Mouse (Mus musculus) Patski (cell line): ENCODE results near the gene 2310034G01Rik. TPM values are rescaled to one million over a fixed set of nuclear protein-coding genes. Genes with fewer than 3 reads are reported as not detected.
A peak's percentile ranks its signal among the peaks of the same experiment; 100 is the strongest.

Source experiments
- ATAC-seq: fragments of 100-300 bp; one replicate; pipeline ENCODE4 v1.8.0; 2021
- CTCF ChIA-PET: fragments of 350-600 bp; sonication (Branson Sonifier 250); formaldehyde crosslinking; loops from one replicate; lab custom pipeline; 2022; ENCODE audit warnings: inconsistent platforms; lab: Charles Lee
- POLR2A ChIA-PET: fragments of 350-600 bp; sonication (Branson Sonifier 250); formaldehyde crosslinking; loops from one replicate; lab custom pipeline; 2022; ENCODE audit warnings: antibody characterized with exemption, inconsistent platforms; lab: Charles Lee
- DNase-seq: peaks from one replicate; pipeline ENCODE4 v3.0.0-alpha.2; 2011; ENCODE audit warnings: low read depth, low spot score
- H3K27me3 ChIP-seq: fragments of 371-371 bp; one replicate; pipeline ENCODE4 v1.5.1; 2021
- CTCF ChIP-seq: fragments of 100-300 bp; IDR thresholded peaks from one replicate; pipeline ENCODE4 v1.5.1; 2021
- in situ Hi-C: fragments of 300-500 bp; cut with MboI; formaldehyde crosslinking; loops from 3 replicates; pipeline ENCODE4 v1.11.1; 2018; ENCODE audit warnings: low pct_unique_long_range_greater_than_20kb, mixed read lengths
- polyA plus RNA-seq: library from polyadenylated mRNA; unstranded; gene quantifications from one replicate; pipeline ENCODE4 v1.2.3, GENCODE M21; 2021

Gene 2310034G01Rik
- polyA plus RNA-seq, 1 experiment from 2014 or later = 0.42 TPM

DNA sequence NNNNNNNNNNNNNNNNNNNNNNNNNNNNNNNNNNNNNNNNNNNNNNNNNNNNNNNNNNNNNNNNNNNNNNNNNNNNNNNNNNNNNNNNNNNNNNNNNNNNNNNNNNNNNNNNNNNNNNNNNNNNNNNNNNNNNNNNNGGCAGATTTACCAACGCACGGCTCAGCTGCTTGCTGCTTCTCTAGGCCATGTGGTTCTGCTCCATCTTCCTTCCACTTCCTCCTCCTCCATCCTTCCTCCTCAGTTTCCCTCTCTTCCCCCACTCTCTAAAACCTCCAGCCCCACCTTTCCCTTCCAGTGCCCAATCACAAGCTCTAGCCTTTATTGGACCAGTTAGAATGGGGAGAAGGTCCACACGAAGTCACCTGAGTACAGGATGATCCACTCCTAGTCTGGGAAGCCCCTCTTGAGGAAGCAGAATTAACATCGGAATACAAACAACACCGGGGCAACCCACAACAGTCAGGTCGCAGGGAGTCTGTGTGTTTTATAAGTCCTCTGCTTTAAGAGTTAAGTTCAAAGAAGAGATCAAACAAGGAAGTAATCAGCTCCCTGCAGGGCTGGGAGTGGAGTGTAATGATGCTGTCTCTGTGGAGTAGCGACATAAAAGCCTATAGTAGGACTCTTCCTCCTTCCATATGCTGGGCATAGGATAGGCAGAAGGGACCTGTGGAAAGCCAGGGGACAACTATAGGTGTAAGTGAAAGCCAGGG is 5.2 kb downstream of the 2310034G01Rik start:
- POLR2A ChIA-PET = no interaction called here
- peaks cover 14% of the 10 kb centered on the region for H3K27me3 ChIP-seq
- CTCF ChIA-PET = no interaction called here
- in situ Hi-C loops = no loop called here
- no peak for DNase-seq
- no peak for TF ChIP-seq CTCF
- ATAC-seq = no peak

DNA sequence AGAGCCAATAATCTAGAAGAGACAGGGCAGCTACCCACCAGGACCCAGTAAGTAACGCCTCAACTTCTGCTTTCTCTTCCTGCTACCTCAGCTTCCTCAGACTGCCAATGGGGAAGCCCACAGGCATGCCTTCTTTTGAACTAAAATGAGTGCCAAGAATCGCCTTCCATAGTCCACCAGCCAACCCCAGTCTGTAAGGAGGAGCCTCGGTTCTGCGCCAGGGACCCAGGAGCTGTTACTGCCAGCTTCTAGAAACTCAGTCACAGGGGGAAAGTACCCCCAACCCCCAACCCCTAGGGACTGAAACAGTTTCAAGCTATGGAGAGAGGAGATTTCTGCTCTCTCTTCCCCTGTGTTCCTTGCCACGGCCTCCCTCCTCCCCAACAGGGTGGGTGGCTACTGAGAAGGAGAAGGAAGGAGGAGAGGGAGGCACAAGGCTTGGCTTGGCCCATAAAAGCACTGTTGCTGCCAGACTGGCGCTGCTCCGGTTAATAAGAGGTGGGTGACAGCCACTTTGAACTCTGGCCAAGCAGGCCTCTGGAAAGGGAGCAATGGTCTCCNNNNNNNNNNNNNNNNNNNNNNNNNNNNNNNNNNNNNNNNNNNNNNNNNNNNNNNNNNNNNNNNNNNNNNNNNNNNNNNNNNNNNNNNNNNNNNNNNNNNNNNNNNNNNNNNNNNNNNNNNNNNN is 10.7 kb downstream of the 2310034G01Rik start:
- DNase-seq (no peak), ATAC-seq (no peak)
- peaks cover 8% of the 10 kb centered on the region for H3K27me3 ChIP-seq
- CTCF ChIA-PET = no interaction called here
- POLR2A ChIA-PET = interaction anchor here (0.6 kb wide), 1 partner anchor 161 kb away, joined by 4 read pairs; no protein-coding TSS in a partner anchor
- in situ Hi-C loops = no loop called here
- no peak for TF ChIP-seq CTCF

DNA sequence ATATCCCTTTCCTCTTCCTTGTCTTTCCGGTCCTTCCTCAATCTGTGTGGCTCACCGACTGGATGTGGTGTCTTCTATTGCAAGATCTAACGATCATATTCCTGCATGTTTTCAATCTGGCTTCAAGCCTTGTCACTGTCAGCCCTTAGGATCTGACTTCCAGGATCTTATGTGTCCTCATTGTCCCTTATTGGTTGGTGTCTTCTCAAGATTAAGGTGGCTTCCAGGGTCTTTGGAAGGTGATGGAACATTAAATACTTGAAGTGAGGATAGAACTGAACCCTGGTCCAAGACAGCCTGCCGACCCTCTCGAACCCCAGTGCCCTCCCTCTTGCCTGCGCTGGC is 11.2 kb downstream of the 2310034G01Rik start:
- POLR2A ChIA-PET = interaction anchor here (0.6 kb wide), 1 partner anchor 162 kb away, joined by 4 read pairs; no protein-coding TSS in a partner anchor
- DNase-seq (no peak), ATAC-seq (no peak)
- TF ChIP-seq CTCF = no peak
- CTCF ChIA-PET = no interaction called here
- in situ Hi-C loops = no loop called here
- H3K27me3 ChIP-seq = peaks cover 4% of the 10 kb centered on the region

DNA sequence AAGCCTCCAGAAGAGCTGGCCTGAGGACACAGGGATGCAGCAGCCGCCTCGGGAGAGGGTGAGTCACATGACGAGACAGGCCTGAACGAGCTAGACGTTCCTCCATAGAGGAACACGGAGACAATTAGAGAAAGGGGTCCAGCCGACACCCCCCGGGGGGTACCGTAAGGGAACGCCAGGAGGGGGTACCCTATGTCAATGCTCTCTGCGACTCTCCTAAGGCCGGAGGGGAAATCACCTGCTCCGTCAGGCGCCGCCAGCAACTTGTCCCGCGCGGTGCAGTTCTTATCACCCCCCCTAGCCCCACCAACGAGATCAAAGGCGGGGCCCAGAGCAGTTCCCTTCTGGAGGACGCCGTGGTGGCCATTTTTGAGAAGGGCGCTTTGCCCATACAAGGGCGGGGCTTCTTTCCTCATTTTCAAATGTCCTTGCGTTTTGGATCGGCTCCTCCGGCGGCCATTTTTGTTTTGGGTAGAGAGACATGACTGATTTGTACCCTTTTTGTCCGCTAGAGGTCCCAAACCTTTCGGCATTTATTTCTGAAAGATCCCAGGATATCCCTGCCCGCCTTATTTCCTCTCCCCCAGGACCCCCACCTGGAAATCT is 11.7 kb downstream of the 2310034G01Rik start, which contains the start of gene Cuedc2:
Cuedc2 (minus strand) TSS at position 372 of the 606 bp plus-strand sequence.
- CTCF ChIA-PET = interaction anchor here (0.6 to 1.2 kb wide), 3 partner anchors 20 to 50 kb away, joined by 3 to 5 read pairs (median 3); no protein-coding TSS in a partner anchor
- ATAC-seq = peak; percentile 49
- POLR2A ChIA-PET = interaction anchor here (1.2 to 1.4 kb wide), 3 partner anchors 8 to 35 kb away, joined by 3 to 11 read pairs (median 4); partner anchors contain the start of gene Fbxl15
- DNase-seq = peak; percentile 89
- H3K27me3 ChIP-seq = no peaks in the 10 kb centered on the region
- in situ Hi-C loops = no loop called here
- no peak for TF ChIP-seq CTCF

DNA sequence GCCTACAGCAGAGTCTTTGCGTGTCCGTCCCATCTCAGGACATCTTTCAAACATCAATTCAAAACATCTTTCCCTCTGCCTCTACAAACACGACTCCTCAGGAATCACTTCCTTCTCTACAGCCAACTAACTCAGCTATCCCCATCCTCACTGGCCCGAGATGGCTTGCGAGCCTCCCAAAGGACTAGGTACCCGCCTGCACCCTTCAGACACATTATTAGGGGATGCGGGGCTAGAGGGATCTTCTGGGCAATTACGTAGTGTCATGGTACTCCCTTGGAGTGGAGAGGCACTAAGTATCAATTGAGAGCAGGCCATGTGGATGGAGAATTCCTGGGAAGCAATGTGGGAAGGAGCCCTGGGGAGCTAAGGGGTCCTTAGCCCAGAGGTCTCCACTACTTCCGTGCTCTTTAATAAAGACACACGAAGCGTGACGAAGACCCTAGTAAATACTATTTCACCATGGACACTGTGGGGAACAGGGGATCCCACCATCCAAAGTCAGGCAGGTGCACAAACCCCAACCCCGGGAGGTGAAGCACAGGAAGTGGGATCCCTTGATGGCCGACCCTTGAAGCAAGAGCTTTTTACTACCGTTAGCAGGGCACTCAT is 12.3 kb downstream of the 2310034G01Rik start:
- H3K27me3 ChIP-seq = no peaks in the 10 kb centered on the region
- POLR2A ChIA-PET = interaction anchor here (1.2 to 1.4 kb wide), 3 partner anchors 8 to 35 kb away, joined by 3 to 11 read pairs (median 4); partner anchors contain the start of gene Fbxl15
- no peak for ATAC-seq
- TF ChIP-seq CTCF = no peak
- in situ Hi-C loops = no loop called here
- DNase-seq = no peak
- CTCF ChIA-PET = interaction anchor here (0.6 to 1.2 kb wide), 3 partner anchors 20 to 49 kb away, joined by 3 to 5 read pairs (median 3); no protein-coding TSS in a partner anchor

DNA sequence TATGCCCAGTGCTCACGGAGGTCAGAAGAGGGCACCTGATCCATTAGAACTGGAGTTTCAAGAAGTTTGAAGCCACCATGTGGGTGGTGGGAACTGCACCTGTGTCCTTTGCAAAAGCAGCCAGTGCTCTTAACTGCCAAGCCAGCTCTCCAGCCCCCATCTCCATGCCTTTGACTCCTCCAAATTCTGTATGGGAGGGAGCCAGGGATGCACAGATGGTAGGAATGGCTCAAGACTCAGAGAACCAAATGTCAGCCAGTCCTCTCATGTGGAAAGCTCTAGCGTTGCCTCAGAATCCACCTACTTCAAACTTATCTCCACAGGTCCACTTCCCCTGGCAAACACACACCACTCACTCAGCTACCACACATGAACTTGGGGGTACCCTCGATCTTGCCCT is 16.2 kb downstream of the 2310034G01Rik start:
- POLR2A ChIA-PET = no interaction called here
- no peak for TF ChIP-seq CTCF
- ATAC-seq (no peak), DNase-seq (no peak)
- in situ Hi-C loops = no loop called here
- no peaks in the 10 kb centered on the region for H3K27me3 ChIP-seq
- CTCF ChIA-PET = no interaction called here

DNA sequence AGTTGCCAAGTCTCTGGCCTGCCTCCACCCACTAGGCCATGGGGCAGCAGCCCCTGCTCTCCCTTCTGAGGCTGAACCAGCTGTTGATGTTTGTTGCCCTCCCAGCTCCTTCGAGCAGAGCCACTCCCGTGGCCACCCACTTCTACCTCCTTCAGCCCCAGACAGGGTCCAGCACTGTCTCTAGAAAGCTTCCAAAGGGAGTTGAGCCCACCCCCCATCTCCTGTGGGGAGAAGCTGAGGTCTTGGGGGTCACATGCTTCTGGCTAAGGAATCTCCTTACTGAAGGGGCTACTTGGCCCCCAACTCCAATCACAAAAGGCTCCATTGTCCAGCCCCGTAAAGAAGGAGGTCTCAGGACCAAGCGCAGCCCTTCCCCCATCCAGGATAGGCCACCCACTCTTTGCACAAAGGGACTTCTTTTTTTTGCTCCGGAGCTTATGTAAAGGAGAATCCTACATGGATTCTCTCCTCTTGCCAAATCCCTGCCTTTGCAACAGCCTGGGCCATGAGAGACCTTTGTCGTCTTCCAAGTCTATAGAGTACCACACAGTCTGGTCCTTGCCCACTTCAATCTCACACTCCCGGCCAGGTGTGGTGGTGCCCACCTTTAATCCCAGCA is 17.3 kb downstream of the 2310034G01Rik start:
- DNase-seq = no peak
- H3K27me3 ChIP-seq = no peaks in the 10 kb centered on the region
- ATAC-seq = no peak
- in situ Hi-C loops = no loop called here
- ChIA-PET POLR2A (no interaction called here), CTCF (no interaction called here)
- TF ChIP-seq CTCF = no peak

DNA sequence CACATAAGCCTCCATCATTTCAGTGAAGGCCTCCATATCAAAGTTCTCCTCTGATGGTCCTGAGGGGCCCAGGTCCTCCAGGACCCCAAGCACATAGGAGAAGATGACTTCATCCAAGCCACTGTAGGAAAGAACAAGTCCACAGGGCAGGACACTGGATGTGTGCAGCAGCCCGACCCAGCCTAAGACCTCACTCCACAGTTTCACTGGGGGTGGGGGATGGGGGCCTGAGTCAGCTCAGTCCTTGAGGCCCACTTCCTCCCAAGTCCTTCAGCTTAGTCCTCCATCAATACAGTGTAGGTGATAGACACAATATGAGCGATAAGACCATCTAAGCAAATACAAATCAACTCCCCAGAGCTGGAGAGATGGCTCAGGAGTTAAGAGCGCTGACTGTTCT is 18.2 kb downstream of the 2310034G01Rik start:
- DNase-seq (no peak), ATAC-seq (no peak)
- no peak for TF ChIP-seq CTCF
- no peaks in the 10 kb centered on the region for H3K27me3 ChIP-seq
- ChIA-PET POLR2A (no interaction called here), CTCF (interaction anchor here (5.0 kb wide), 1 partner anchor 29 kb away, joined by 35 read pairs; the partner anchor contains the start of gene Nfkb2)
- in situ Hi-C loops = no loop called here

DNA sequence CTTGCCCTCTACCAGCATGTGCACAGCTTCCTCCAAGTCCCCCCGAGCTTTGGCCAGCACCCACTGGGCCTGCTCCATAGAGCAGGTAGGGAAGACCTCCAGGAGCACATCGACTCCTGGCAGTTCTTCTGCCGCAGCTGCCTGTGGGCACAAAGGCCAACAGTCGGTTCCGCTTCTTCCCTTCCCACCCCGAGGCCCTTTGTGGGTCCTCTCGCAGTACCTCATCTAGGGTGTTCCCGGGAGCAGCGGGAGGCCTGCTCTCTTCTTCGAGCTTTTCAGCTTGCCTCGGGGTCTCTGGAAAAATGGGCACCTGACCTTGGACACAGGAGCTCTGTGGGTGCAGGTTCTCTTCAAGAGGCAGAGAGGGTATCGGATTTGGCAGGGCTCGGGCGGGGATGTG is 18.8 kb downstream of the 2310034G01Rik start:
- in situ Hi-C loops = no loop called here
- CTCF ChIA-PET = interaction anchor here (2.3 to 5.0 kb wide), 2 partner anchors 25 to 29 kb away, joined by 5 to 35 read pairs; partner anchors contain the start of gene Nfkb2
- POLR2A ChIA-PET = interaction anchor here (1.0 kb wide), 1 partner anchor 46 kb away, joined by 4 read pairs; no protein-coding TSS in a partner anchor
- no peak for TF ChIP-seq CTCF
- no peak for DNase-seq
- ATAC-seq = no peak
- H3K27me3 ChIP-seq = no peaks in the 10 kb centered on the region
